Mouse (Mus musculus): ENCODE data around the gene Erp27. TPM values are rescaled to one million over a fixed set of nuclear protein-coding genes. Genes with fewer than 3 reads are reported as not detected.

Gene Erp27
- polyA plus RNA-seq, 2 experiments from 2014 or later = 2.9 to 3.1 TPM

GRCm38 (mm10) chr6:136939326-136940187 is 17.6 kb upstream of the Erp27 start:
- no peak for ATAC-seq

- peak; percentile 22 for ATAC-seq
These were observed 16.5 kb upstream of the Erp27 start for GRCm38 (mm10) chr6:136938331-136939126.

- no peak for ATAC-seq
These were observed 15.1 kb upstream of the Erp27 start for GRCm38 (mm10) chr6:136937117-136937516.

GRCm38 (mm10) chr6:136936361-136936760 is 14.4 kb upstream of the Erp27 start:
- no peak for ATAC-seq

GRCm38 (mm10) chr6:136935233-136935632 is 13.3 kb upstream of the Erp27 start:
- peak; percentile 27 for ATAC-seq

- ATAC-seq = no peak
These were observed 12.1 kb upstream of the Erp27 start for GRCm38 (mm10) chr6:136934068-136934467.

- no peak for ATAC-seq
These were observed 9.3 kb upstream of the Erp27 start for GRCm38 (mm10) chr6:136931246-136931645.

- peak; percentile 97 for ATAC-seq
These were observed 8.7 kb upstream of the Erp27 start for GRCm38 (mm10) chr6:136930677-136931076.

- ATAC-seq = no peak
These were observed 5.6 kb upstream of the Erp27 start for GRCm38 (mm10) chr6:136927626-136928025.

GRCm38 (mm10) chr6:136925049-136925448 is 3.1 kb upstream of the Erp27 start:
- no peak for ATAC-seq

GRCm38 (mm10) chr6:136923532-136923931 is 1.6 kb upstream of the Erp27 start, which contains the start of gene Pde6h:
Pde6h (plus strand) TSS chr6:136923832.
- no peak for ATAC-seq

GRCm38 (mm10) chr6:136922871-136923270 is 891 bp upstream of the Erp27 start:
- no peak for ATAC-seq

- ATAC-seq = no peak
These were observed 379 bp downstream of the Erp27 start for GRCm38 (mm10) chr6:136921601-136922000.

GRCm38 (mm10) chr6:136920320-136921257 is 1.4 kb downstream of the Erp27 start:
- peak; percentile 69 for ATAC-seq

- no peak for ATAC-seq
These were observed 4.1 kb downstream of the Erp27 start for GRCm38 (mm10) chr6:136917885-136918284.

- no peak for ATAC-seq
These were observed 6.1 kb downstream of the Erp27 start for GRCm38 (mm10) chr6:136915721-136916395.

- no peak for ATAC-seq
These were observed 7.7 kb downstream of the Erp27 start for GRCm38 (mm10) chr6:136914234-136914633.

- ATAC-seq = no peak
These were observed 8.4 kb downstream of the Erp27 start for GRCm38 (mm10) chr6:136913384-136914126.

- no peak for ATAC-seq
These were observed 9.2 kb downstream of the Erp27 start for GRCm38 (mm10) chr6:136912751-136913265.

GRCm38 (mm10) chr6:136910247-136910890 is 11.6 kb downstream of the Erp27 start:
- ATAC-seq = no peak
